Mouse (Mus musculus): Measurements from ENCODE around the gene Trpm4. TPM values are rescaled to one million over a fixed set of nuclear protein-coding genes. Genes with fewer than 3 reads are reported as not detected.

Trpm4 gene
- total RNA-seq, 2 experiments from 2014 or later = 19.6 to 20.9 TPM

GRCm38 (mm10) chr7:45353041-45353440 is 19.5 kb upstream of the Trpm4 start:
- DNase-seq (ENCODE audit: low spot score in 2 of 2) = no peak

- DNase-seq (ENCODE audit: low spot score in 2 of 2) = no peak
Observed at GRCm38 (mm10) chr7:45346905-45347304, 13.3 kb upstream of the Trpm4 start.

GRCm38 (mm10) chr7:45343543-45343942 is 10.0 kb upstream of the Trpm4 start:
- no peak for DNase-seq (ENCODE audit: low spot score in 2 of 2)

GRCm38 (mm10) chr7:45342081-45342480 is 8.5 kb upstream of the Trpm4 start:
- no peak for DNase-seq (ENCODE audit: low spot score in 2 of 2)

- DNase-seq (ENCODE audit: low spot score in 2 of 2) = peak; percentile 85
Observed at GRCm38 (mm10) chr7:45341303-45341702, 7.7 kb upstream of the Trpm4 start.

- peak in 1 of 2 experiments; percentile 43 for DNase-seq (ENCODE audit: low spot score in 2 of 2)
Observed at GRCm38 (mm10) chr7:45340669-45341068, 7.1 kb upstream of the Trpm4 start.

- no peak for DNase-seq (ENCODE audit: low spot score in 2 of 2)
Observed at GRCm38 (mm10) chr7:45340066-45340442, 6.5 kb upstream of the Trpm4 start.

GRCm38 (mm10) chr7:45339410-45340065 is 6.0 kb upstream of the Trpm4 start:
- DNase-seq (ENCODE audit: low spot score in 2 of 2) = peak; percentile 47 to 66

- peak in 1 of 2 experiments; percentile 52 for DNase-seq (ENCODE audit: low spot score in 2 of 2)
Observed at GRCm38 (mm10) chr7:45338161-45338911, 4.8 kb upstream of the Trpm4 start.

- no peak for DNase-seq (ENCODE audit: low spot score in 2 of 2)
Observed at GRCm38 (mm10) chr7:45337469-45337868, 3.9 kb upstream of the Trpm4 start.

- no peak for DNase-seq (ENCODE audit: low spot score in 2 of 2)
Observed at GRCm38 (mm10) chr7:45336319-45336718, 2.7 kb upstream of the Trpm4 start.

GRCm38 (mm10) chr7:45335056-45335455 is 1.5 kb upstream of the Trpm4 start, which contains the start of gene Hrc:
TSS of gene Hrc (plus strand) at chr7:45335290.
- no peak for DNase-seq (ENCODE audit: low spot score in 2 of 2)

GRCm38 (mm10) chr7:45334605-45335004 is 1.0 kb upstream of the Trpm4 start:
- DNase-seq (ENCODE audit: low spot score in 2 of 2) = no peak

GRCm38 (mm10) chr7:45332685-45333425 is 725 bp downstream of the Trpm4 start:
- DNase-seq (ENCODE audit: low spot score in 2 of 2) = no peak

GRCm38 (mm10) chr7:45331502-45331901 is 2.1 kb downstream of the Trpm4 start:
- no peak for DNase-seq (ENCODE audit: low spot score in 2 of 2)

GRCm38 (mm10) chr7:45328841-45329475 is 4.6 kb downstream of the Trpm4 start:
- DNase-seq (ENCODE audit: low spot score in 2 of 2) = no peak

GRCm38 (mm10) chr7:45325800-45326199 is 7.8 kb downstream of the Trpm4 start:
- no peak for DNase-seq (ENCODE audit: low spot score in 2 of 2)

GRCm38 (mm10) chr7:45323069-45323468 is 10.5 kb downstream of the Trpm4 start:
- no peak for DNase-seq (ENCODE audit: low spot score in 2 of 2)

- DNase-seq (ENCODE audit: low spot score in 2 of 2) = no peak
Observed at GRCm38 (mm10) chr7:45322245-45322644, 11.3 kb downstream of the Trpm4 start.

- no peak for DNase-seq (ENCODE audit: low spot score in 2 of 2)
Observed at GRCm38 (mm10) chr7:45316536-45316935, 17.0 kb downstream of the Trpm4 start.

GRCm38 (mm10) chr7:45315182-45315701 is 18.3 kb downstream of the Trpm4 start:
- DNase-seq (ENCODE audit: low spot score in 2 of 2) = no peak

All from layer of hippocampus, postnatal 10 days (tissue).